Mouse (Mus musculus): ENCODE data around the gene Exosc5.

Exosc5 gene

DNA sequence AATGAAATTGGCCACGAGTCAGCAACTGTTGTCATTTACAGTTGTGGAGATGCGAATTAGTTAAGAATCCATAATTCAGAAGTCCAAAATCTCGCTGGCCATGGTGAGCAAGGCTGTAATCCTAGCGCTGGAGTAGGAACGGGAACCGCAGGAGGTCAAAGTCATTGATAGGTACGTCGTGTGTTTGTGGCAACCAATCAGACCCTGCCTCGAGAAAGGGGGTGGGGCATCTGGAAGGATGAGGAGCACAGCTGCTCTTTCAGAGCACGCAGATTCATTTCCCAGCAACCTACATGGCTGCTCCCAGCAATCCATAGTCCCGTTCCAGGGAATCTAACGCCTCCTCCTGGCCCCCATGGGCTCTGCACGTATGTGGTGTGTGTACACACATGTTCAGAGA, 40.9 kb downstream of the Exosc5 start:
- in situ Hi-C loops (cut with MboI; ENCODE audit: unreplicated experiment in 2 of 2): loop anchor here (25.0 kb wide), 3 partner anchors 213 to 1138 kb away; partner anchors contain the start of genes Cd79a (in 1 of the 2), Ceacam1 (in 1 of the 2) and Rps19 (in 1 of the 2)

- in situ Hi-C loops (cut with MboI; ENCODE audit: unreplicated experiment in 2 of 2): loop anchor here (25.0 kb wide), 3 partner anchors 213 to 1138 kb away; partner anchors contain the start of genes Cd79a (in 1 of the 2), Ceacam1 (in 1 of the 2) and Rps19 (in 1 of the 2)
Measured at GRCm38 (mm10) chr7:25700732-25701131, 41.8 kb downstream of the Exosc5 start.

DNA sequence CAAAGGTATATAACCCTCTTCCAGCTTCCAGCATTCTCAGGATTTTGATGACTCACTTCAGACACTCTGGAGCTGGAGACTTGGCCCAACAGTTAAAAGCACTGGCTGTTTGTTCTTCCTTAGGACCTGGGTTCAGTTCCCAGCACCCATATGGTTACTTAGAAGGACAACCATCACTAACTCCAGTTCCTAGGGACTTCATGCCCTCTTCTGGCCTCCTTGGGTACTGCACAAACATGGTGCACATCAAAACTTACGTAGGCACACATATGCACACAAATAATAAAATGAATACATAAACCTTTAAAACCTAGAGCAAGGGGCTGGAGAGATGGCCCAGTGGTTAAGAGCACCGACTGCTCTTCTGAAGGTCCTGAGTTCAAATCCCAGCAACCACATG, 43.4 kb downstream of the Exosc5 start:
- in situ Hi-C loops (cut with MboI; ENCODE audit: unreplicated experiment in 2 of 2): loop anchor here (25.0 kb wide), 3 partner anchors 215 to 1140 kb away; partner anchors contain the start of genes Cd79a (in 1 of the 2), Ceacam1 (in 1 of the 2) and Rps19 (in 1 of the 2)

DNA sequence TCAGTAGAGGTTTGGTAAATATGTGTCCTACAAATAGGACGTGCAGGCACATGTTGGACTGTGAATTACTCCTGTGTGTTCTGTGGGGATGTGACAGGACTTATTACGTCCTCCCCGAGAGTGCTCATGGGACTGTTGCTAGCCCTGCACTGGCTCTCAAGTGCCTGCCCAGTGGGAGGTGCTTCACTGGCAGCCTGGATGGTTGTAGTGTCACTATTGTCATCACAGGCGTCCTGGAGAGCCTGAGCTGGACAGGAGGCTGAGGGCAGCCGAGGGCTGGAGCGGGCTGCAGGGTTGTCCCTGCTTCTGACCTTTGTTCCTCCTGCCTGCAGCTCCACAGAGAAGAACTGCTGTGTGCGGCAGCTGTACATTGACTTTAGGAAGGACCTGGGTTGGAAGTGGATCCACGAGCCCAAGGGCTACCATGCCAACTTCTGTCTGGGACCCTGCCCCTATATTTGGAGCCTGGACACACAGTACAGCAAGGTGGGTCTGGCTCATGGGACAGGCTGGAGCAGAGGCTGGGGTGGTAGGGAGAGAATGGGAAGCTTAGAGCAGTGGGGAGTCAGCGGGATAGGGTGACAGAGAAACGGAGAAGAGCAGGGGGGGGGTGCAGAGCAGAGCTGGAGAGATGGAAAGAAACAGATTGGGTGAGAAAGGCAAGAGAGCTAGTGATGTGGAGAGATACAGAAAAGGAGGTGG, 45.0 kb downstream of the Exosc5 start:
- in situ Hi-C loops (cut with MboI; ENCODE audit: unreplicated experiment in 2 of 2): loop anchor here (25.0 kb wide), 3 partner anchors 217 to 1142 kb away; partner anchors contain the start of genes Cd79a (in 1 of the 2), Ceacam1 (in 1 of the 2) and Rps19 (in 1 of the 2)

DNA sequence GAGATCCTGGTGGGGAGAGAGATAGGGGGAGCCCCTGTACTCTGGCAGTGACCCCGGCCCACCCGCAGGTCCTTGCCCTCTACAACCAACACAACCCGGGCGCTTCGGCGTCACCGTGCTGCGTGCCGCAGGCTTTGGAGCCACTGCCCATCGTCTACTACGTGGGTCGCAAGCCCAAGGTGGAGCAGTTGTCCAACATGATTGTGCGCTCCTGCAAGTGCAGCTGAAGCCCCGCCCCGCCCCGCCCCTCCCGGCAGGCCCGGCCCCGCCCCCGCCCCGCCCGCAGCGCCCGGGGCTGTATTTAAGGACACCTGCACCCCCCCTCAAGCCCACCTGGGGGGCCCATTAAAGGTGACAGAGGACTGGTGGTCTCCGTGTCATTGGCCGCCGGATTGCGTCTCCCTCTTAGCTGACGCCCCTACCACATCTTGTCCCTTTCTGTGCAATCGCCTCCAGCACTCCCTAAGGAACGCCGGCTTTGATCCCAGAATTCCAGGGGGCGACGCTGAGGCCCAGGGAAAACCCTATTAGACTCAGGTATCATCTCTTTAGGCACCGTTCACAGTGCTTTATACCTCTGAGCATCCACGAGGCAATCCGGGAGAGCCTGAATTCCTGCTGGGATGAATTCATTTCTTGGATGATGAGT, 45.9 kb downstream of the Exosc5 start:
- in situ Hi-C loops (cut with MboI; ENCODE audit: unreplicated experiment in 2 of 2): loop anchor here (25.0 kb wide), 3 partner anchors 218 to 1143 kb away; partner anchors contain the start of genes Cd79a (in 1 of the 2), Ceacam1 (in 1 of the 2) and Rps19 (in 1 of the 2)

DNA sequence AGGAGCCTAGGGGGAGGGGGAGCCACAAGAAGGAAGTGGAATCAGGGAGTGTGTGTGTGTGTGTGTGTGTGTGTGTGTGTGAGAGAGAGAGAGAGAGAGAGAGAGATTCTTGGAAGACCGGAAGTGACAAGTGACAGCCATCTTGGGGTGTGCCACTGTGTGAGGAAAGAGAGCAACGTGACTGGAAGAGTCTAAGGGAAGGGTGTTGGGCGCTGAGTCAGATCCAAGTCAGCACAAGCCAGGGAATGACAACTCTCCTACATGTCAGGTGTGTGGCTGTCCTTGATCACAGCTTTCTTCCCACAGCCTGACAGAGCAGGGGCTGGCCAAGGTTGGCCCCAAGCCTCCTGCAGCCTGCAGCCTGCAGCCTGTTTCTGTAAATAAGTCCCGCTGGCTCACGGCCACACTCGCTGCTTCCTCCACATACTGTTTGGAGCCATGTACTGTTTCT, 46.9 kb downstream of the Exosc5 start:
- in situ Hi-C loops (cut with MboI; ENCODE audit: unreplicated experiment in 2 of 2): loop anchor here (25.0 kb wide), 3 partner anchors 219 to 1144 kb away; partner anchors contain the start of genes Cd79a (in 1 of the 2), Ceacam1 (in 1 of the 2) and Rps19 (in 1 of the 2)

- in situ Hi-C loops (cut with MboI; ENCODE audit: unreplicated experiment in 2 of 2): loop anchor here (25.0 kb wide), 3 partner anchors 219 to 1144 kb away; partner anchors contain the start of genes Cd79a (in 1 of the 2), Ceacam1 (in 1 of the 2) and Rps19 (in 1 of the 2)
Measured at GRCm38 (mm10) chr7:25706578-25707170, 47.7 kb downstream of the Exosc5 start.

DNA sequence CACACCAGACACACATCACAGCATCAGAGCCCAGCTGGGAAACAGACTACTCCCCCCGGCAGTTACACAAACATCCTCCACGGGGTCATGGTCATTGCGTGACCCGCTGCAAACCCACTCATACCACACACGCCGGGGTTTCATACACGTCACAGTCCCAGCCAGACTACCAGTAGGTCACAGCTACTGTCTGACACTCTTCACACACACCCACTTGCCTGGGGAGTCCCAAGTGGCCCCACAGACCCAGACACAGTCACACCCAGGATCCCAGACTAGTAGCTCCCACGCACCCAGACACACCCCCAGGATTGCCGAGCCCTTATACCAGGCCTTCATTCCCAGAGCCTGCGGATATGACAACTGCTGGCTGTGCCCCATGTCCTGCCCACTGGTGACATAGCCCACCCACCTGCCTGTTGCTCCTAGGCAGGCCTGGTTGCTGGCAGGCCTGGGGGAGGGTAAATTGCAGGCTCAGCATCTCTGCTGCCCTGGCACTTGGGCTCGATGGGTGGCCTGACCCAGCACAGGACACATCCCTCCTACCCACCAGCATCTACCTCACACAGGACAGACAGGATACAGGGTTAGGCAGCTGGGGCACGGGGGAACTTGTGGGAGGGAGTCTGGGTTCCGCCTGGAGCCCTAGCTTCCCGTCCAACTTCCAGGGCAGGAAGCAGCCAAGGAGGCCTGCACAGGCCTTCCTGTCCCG, 48.8 kb downstream of the Exosc5 start:
- in situ Hi-C loops (cut with MboI; ENCODE audit: unreplicated experiment in 2 of 2): loop anchor here (25.0 kb wide), 3 partner anchors 220 to 1145 kb away; partner anchors contain the start of genes Cd79a (in 1 of the 2), Ceacam1 (in 1 of the 2) and Rps19 (in 1 of the 2)

DNA sequence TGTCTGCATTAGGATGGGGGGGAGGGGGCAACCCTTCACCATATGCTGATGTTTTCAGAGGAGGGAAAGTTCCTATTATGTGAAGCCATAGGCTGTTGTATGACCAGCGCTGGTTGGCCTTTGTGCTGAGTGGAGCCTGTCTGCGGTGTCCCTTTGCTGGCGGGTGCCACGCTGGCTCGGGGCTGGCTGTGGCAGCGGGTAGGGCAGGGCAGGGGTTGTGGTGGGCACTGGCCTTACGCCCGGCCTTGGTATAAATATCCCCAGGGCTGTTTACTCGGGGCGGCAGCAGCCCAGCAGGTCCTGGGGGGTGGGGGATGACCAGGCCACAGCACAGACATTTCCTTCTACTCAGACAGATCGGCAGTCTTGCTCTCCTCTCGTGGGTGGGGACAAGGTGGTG, 51.0 kb downstream of the Exosc5 start:
- in situ Hi-C loops (cut with MboI; ENCODE audit: unreplicated experiment in 2 of 2): loop anchor here (5.0 to 25.0 kb wide), 5 partner anchors 42 to 1148 kb away; partner anchors contain the start of genes B3gnt8 (in 1 of the 2), Cd79a (in 1 of the 2), Ceacam1 (in 1 of the 2) and Hnrnpul1 (in 1 of the 2)

GRCm38 (mm10) chr7:25710519-25711130, 51.7 kb downstream of the Exosc5 start:
- in situ Hi-C loops (cut with MboI; ENCODE audit: unreplicated experiment in 2 of 2): loop anchor here (5.0 to 25.0 kb wide), 5 partner anchors 42 to 1148 kb away; partner anchors contain the start of genes B3gnt8 (in 1 of the 2), Cd79a (in 1 of the 2), Ceacam1 (in 1 of the 2) and Hnrnpul1 (in 1 of the 2)

GRCm38 (mm10) chr7:25711165-25711564, 52.2 kb downstream of the Exosc5 start:
- in situ Hi-C loops (cut with MboI; ENCODE audit: unreplicated experiment in 2 of 2): loop anchor here (5.0 to 25.0 kb wide), 5 partner anchors 41 to 1149 kb away; partner anchors contain the start of genes B3gnt8 (in 1 of the 2), Cd79a (in 1 of the 2), Ceacam1 (in 1 of the 2) and Hnrnpul1 (in 1 of the 2)

- in situ Hi-C loops (cut with MboI; ENCODE audit: unreplicated experiment in 2 of 2): loop anchor here (5.0 to 25.0 kb wide), 5 partner anchors 41 to 1149 kb away; partner anchors contain the start of genes B3gnt8 (in 1 of the 2), Cd79a (in 1 of the 2), Ceacam1 (in 1 of the 2) and Hnrnpul1 (in 1 of the 2)
Measured at GRCm38 (mm10) chr7:25711731-25712197, 52.8 kb downstream of the Exosc5 start.

GRCm38 (mm10) chr7:25712801-25713200, 53.8 kb downstream of the Exosc5 start:
- in situ Hi-C loops (cut with MboI; ENCODE audit: unreplicated experiment in 2 of 2): loop anchor here (5.0 to 25.0 kb wide), 5 partner anchors 40 to 1150 kb away; partner anchors contain the start of genes B3gnt8 (in 1 of the 2), Cd79a (in 1 of the 2), Ceacam1 (in 1 of the 2) and Hnrnpul1 (in 1 of the 2)

- in situ Hi-C loops (cut with MboI; ENCODE audit: unreplicated experiment in 2 of 2): loop anchor here (5.0 to 25.0 kb wide), 5 partner anchors 38 to 1152 kb away; partner anchors contain the start of genes B3gnt8 (in 1 of the 2), Cd79a (in 1 of the 2), Ceacam1 (in 1 of the 2) and Hnrnpul1 (in 1 of the 2)
Measured at GRCm38 (mm10) chr7:25714581-25714980, 55.6 kb downstream of the Exosc5 start.

- in situ Hi-C loops (cut with MboI; ENCODE audit: unreplicated experiment in 2 of 2): loop anchor here (5.0 to 25.0 kb wide), 5 partner anchors 34 to 1154 kb away; partner anchors contain the start of genes B3gnt8 (in 1 of the 2), B9d2 (in 1 of the 2), Cd79a (in 1 of the 2) and Ceacam1 (in 1 of the 2)
Measured at GRCm38 (mm10) chr7:25715731-25716271, 56.8 kb downstream of the Exosc5 start.

DNA sequence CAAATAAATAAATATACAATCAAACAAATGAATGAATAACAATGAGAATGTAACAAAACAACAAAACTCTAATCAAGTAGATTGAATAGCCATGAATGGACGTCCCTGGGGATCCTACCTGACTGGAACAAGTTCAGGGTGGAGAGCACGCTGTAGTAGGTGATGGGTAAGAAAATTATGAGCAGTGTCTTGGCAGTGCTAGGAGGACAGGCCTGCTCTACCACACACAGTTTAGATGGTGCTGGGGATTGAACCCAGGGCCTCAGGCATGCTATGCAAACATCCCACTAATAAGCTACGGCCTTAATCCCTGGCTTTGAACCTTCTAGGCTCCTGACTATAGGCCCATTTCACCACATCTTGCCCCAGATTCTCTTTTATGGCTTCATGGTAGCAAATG, 58.5 kb downstream of the Exosc5 start:
- in situ Hi-C loops (cut with MboI; ENCODE audit: unreplicated experiment in 2 of 2): loop anchor here (5.0 to 25.0 kb wide), 5 partner anchors 35 to 1155 kb away; partner anchors contain the start of genes B3gnt8 (in 1 of the 2), B9d2 (in 1 of the 2), Cd79a (in 1 of the 2) and Ceacam1 (in 1 of the 2)

- in situ Hi-C loops (cut with MboI; ENCODE audit: unreplicated experiment in 2 of 2): loop anchor here (5.0 to 25.0 kb wide), 5 partner anchors 37 to 1157 kb away; partner anchors contain the start of genes B3gnt8 (in 1 of the 2), B9d2 (in 1 of the 2), Cd79a (in 1 of the 2) and Ceacam1 (in 1 of the 2)
Measured at GRCm38 (mm10) chr7:25718788-25719417, 59.9 kb downstream of the Exosc5 start, which contains the start of gene Ccdc97. Gene Ccdc97 (minus strand): TSS chr7:25719088.

Measured in v-Abl transformed pro-B cells (cell line).